Mouse (Mus musculus): ENCODE measurements around the gene Col25a1. TPM values are rescaled to one million over a fixed set of nuclear protein-coding genes. Genes with fewer than 3 reads are reported as not detected.

The Col25a1 gene
- 4.7 and 5.4 TPM in 2 replicates for polyA plus RNA-seq (2014; fragmentation: Nextera tagmentation; extraction: Ambion mirVana)

DNA sequence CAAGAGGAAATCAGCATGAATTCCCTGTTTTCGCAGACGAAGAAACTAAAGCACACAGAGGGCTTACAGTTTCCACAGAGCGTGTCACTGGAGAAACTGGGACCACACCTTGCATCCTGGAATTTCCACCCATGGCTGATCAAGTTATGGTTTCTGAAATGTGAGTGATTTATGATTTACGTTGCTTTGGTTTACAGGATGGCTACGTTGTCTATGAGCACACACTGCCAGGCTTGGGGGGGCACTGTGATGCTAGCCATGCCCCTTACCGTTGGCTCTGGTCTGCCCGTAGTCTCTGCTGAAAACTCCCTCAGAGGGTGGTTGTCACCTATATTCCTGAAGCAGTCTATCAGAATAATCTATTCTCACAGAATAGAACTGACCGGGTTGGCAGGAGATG is at the start of gene Col25a1:
Col25a1 (plus strand) TSS at position 301 of the 400 bp plus-strand sequence.
- H3K4me1 ChIP-seq (replicated peaks; ENCODE audit: control insufficient read depth, insufficient read depth, low read length) = no peaks in the 10 kb centered on the region
- no peak within 1 kb of the TSS for H3K4me2 ChIP-seq (ENCODE audit: low read length)
- no peak within 1 kb of the TSS for H3K4me3 ChIP-seq (ENCODE audit: low read depth, low read length)
- no peak for DNase-seq (ENCODE audit: low spot score)
- no peak for ATAC-seq (replicated peaks; ENCODE audit: low FRiP score, low TSS enrichment, low read depth)
- H3K9ac ChIP-seq (ENCODE audit: low read length) = no peak within 1 kb of the TSS
- H3K27ac ChIP-seq (ENCODE audit: low read depth) = no peak within 1 kb of the TSS
- 75% methylated on average over 8 of the region's 8 CpGs for WGBS
- H3K36me3 ChIP-seq (ENCODE audit: control insufficient read depth, insufficient read depth, low read length) = no peaks in the 10 kb centered on the region
- no peaks in the 10 kb centered on the region for H3K27me3 ChIP-seq (replicated peaks; ENCODE audit: control insufficient read depth, insufficient read depth, low read length)
- no peaks in the 10 kb centered on the region for H3K9me3 ChIP-seq (ENCODE audit: control insufficient read depth, low read length)

DNA sequence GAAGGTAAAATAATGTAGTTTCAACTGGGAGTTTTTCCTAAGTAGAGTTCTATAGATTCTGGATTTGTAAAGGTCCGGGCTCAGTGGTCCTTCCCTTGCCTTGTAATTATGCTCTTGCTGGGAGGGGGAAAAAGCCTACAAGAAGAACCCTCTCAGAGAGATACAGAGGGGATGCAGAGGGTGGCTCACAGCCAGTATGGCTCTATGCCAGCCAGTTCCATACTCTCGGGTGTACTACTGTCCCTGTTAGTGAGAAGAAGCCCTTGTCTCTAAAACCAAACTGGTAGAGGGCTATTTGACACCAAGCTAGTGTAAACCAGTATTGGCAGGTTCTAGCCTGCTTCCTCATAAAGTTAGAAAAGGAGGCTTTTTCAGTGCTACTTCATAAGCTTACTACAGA is 48.0 kb upstream of the Col25a1 start:
- no peaks in the 10 kb centered on the region for H3K36me3 ChIP-seq (ENCODE audit: control insufficient read depth, insufficient read depth, low read length)
- no peak overlapping the region for H3K9ac ChIP-seq (ENCODE audit: low read length)
- no peaks in the 10 kb centered on the region for H3K4me1 ChIP-seq (replicated peaks; ENCODE audit: control insufficient read depth, insufficient read depth, low read length)
- H3K27me3 ChIP-seq (replicated peaks; ENCODE audit: control insufficient read depth, insufficient read depth, low read length) = no peaks in the 10 kb centered on the region
- H3K27ac ChIP-seq (ENCODE audit: low read depth) = no peak overlapping the region
- no peak for DNase-seq (ENCODE audit: low spot score)
- 63% methylated on average over 2 of the region's 2 CpGs for WGBS
- no peak overlapping the region for H3K4me2 ChIP-seq (ENCODE audit: low read length)
- H3K9me3 ChIP-seq (ENCODE audit: control insufficient read depth, low read length) = no peaks in the 10 kb centered on the region
- no peak overlapping the region for H3K4me3 ChIP-seq (ENCODE audit: low read depth, low read length)
- ATAC-seq (replicated peaks; ENCODE audit: low FRiP score, low TSS enrichment, low read depth) = no peak

DNA sequence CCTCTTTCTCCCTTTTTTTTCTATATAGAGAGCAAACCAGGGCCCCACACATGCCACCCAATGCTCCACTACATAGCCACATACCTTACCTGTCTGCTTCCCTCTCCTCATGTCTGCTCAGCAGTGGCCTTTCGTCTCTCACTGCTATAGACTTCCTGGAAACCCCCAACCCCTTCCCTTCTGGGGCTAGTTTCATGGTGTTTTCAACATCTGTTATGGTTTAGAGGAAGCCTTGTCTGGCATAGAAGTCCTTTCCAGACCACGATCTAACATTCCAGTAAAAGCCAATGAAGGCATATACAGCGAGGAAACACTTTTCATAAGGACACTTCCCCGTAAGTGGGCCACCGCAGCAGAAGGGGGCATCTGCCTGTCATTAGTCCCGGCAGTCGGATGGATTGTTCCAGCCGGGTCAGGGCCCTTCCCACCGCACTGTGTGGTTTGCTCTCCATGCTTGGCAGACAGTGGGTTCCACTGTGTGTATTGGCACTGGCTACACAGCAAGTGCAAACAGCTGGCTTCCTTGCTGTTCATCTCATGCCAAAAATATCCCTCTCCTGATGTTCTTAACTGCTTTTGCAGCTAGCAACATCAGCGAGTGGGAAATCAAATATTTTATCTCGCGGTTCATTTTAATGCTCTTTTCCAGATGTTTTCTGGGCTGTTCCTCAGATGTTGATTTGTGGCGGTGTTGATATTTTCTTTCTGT is 44.8 kb upstream of the Col25a1 start:
- ATAC-seq (replicated peaks; ENCODE audit: low FRiP score, low TSS enrichment, low read depth) (no peak), DNase-seq (ENCODE audit: low spot score) (no peak)
- Histone ChIP-seq H3K4me1 (replicated peaks; ENCODE audit: control insufficient read depth, insufficient read depth, low read length) (no peaks in the 10 kb centered on the region), H3K4me2 (ENCODE audit: low read length) (no peak overlapping the region), H3K27me3 (replicated peaks; ENCODE audit: control insufficient read depth, insufficient read depth, low read length) (no peaks in the 10 kb centered on the region), H3K27ac (ENCODE audit: low read depth) (no peak overlapping the region), H3K36me3 (ENCODE audit: control insufficient read depth, insufficient read depth, low read length) (no peaks in the 10 kb centered on the region), H3K9me3 (ENCODE audit: control insufficient read depth, low read length) (no peaks in the 10 kb centered on the region), H3K9ac (ENCODE audit: low read length) (no peak overlapping the region), H3K4me3 (ENCODE audit: low read depth, low read length) (no peak overlapping the region)
- WGBS = 79% methylated on average over 13 of the region's 13 CpGs

DNA sequence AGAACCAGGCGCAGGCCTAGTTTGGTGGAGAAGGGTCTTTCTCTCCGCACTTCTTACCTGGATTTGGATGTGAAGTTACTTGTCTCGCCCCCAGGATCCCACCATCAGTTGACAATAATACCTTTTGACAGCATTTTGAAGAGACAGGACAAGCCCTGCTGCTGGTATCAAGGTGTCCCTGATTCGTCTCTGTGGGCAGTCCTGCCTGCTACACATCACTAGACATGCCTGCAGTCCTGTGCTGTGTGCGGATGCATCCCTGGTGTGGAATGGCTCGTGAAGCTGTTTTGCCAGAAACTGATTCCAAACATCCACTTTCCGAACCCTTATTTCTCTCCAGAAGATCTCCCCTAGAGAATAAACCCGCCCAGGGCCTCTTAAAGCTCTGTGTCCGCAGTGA is 43.8 kb upstream of the Col25a1 start:
- H3K27ac ChIP-seq (ENCODE audit: low read depth) = no peak overlapping the region
- H3K4me2 ChIP-seq (ENCODE audit: low read length) = no peak overlapping the region
- no peaks in the 10 kb centered on the region for H3K9me3 ChIP-seq (ENCODE audit: control insufficient read depth, low read length)
- no peak overlapping the region for H3K9ac ChIP-seq (ENCODE audit: low read length)
- no peaks in the 10 kb centered on the region for H3K4me1 ChIP-seq (replicated peaks; ENCODE audit: control insufficient read depth, insufficient read depth, low read length)
- DNase-seq (ENCODE audit: low spot score) = no peak
- H3K36me3 ChIP-seq (ENCODE audit: control insufficient read depth, insufficient read depth, low read length) = no peaks in the 10 kb centered on the region
- no peak overlapping the region for H3K4me3 ChIP-seq (ENCODE audit: low read depth, low read length)
- 85% methylated on average over 9 of the region's 9 CpGs for WGBS
- ATAC-seq (replicated peaks; ENCODE audit: low FRiP score, low TSS enrichment, low read depth) = no peak
- no peaks in the 10 kb centered on the region for H3K27me3 ChIP-seq (replicated peaks; ENCODE audit: control insufficient read depth, insufficient read depth, low read length)

DNA sequence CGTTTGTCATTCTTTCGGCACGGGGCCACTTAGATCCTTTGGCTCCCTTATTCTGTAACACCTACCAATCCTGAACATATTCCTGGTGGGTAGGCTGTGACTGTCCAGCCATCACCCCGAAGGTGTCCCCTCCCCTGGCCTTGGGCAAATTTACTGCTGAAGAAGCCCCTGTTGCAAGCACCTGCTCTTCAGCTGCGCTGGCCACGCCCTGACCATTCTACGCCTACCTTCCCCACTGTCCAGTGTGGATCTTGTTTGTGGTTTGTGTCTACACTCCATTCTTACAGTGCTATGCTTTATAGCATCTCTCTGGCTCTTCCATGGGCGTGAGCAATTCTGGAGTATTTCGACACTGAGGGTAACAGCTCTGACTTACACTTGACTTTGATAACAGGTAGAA is 42.6 kb upstream of the Col25a1 start:
- Histone ChIP-seq H3K9me3 (ENCODE audit: control insufficient read depth, low read length) (no peaks in the 10 kb centered on the region), H3K4me3 (ENCODE audit: low read depth, low read length) (no peak overlapping the region), H3K9ac (ENCODE audit: low read length) (no peak overlapping the region), H3K27me3 (replicated peaks; ENCODE audit: control insufficient read depth, insufficient read depth, low read length) (no peaks in the 10 kb centered on the region), H3K36me3 (ENCODE audit: control insufficient read depth, insufficient read depth, low read length) (no peaks in the 10 kb centered on the region), H3K27ac (ENCODE audit: low read depth) (no peak overlapping the region), H3K4me2 (ENCODE audit: low read length) (no peak overlapping the region), H3K4me1 (replicated peaks; ENCODE audit: control insufficient read depth, insufficient read depth, low read length) (no peaks in the 10 kb centered on the region)
- no peak for ATAC-seq (replicated peaks; ENCODE audit: low FRiP score, low TSS enrichment, low read depth)
- DNase-seq (ENCODE audit: low spot score) = no peak
- WGBS = 93% methylated on average over 9 of the region's 9 CpGs

DNA sequence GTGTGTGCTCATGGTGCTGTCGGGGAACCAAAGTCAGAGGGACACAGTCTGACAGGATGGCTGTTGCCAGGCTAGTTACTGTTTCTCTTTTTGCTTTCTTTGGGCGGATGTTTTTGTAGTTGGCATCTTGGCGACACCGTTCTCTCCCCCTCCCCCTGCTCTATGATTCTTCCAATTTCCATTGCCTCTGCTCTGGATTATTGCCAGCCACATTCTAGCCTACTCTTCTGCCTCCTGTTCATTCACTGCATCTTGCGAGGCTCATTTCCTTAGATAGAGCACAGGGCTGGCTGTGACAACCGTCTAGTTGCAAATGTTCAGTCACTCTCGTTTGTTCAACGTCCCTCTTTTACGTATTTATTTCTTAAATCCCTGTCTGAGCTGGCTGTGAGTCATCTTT is 40.8 kb upstream of the Col25a1 start:
- no peak overlapping the region for H3K4me3 ChIP-seq (ENCODE audit: low read depth, low read length)
- no peaks in the 10 kb centered on the region for H3K36me3 ChIP-seq (ENCODE audit: control insufficient read depth, insufficient read depth, low read length)
- H3K9ac ChIP-seq (ENCODE audit: low read length) = no peak overlapping the region
- H3K4me1 ChIP-seq (replicated peaks; ENCODE audit: control insufficient read depth, insufficient read depth, low read length) = no peaks in the 10 kb centered on the region
- no peaks in the 10 kb centered on the region for H3K27me3 ChIP-seq (replicated peaks; ENCODE audit: control insufficient read depth, insufficient read depth, low read length)
- no peak for DNase-seq (ENCODE audit: low spot score)
- no peak for ATAC-seq (replicated peaks; ENCODE audit: low FRiP score, low TSS enrichment, low read depth)
- no peak overlapping the region for H3K4me2 ChIP-seq (ENCODE audit: low read length)
- H3K9me3 ChIP-seq (ENCODE audit: control insufficient read depth, low read length) = no peaks in the 10 kb centered on the region
- 80% methylated on average over 9 of the region's 9 CpGs for WGBS
- no peak overlapping the region for H3K27ac ChIP-seq (ENCODE audit: low read depth)

DNA sequence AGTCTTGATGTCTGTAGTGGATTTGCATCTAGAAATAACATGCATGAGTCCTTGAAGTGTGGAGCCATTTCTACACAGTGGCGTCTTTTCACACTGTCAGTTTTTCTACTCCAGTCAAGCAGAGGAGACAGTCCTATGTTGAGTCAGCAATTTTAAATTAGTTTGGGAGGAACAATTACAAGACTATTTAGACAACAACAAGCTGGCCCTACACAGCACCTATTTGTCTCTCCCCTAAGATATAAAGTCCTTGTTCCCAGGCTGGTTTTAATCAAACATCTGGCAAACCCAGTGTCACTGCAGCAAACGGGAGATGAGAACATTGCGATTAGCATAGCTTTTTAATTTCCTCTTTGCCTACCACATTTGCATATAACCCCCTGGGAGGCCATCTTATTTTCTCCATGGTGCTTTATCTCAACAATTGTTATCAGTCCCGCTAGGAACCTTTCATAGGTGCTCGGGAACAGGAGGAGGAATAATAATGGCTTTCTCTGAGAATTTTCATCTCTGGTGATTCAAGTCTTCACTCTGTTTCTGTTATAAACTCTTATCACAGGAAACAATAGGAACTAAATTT is 37.1 kb upstream of the Col25a1 start:
- no peaks in the 10 kb centered on the region for H3K9me3 ChIP-seq (ENCODE audit: control insufficient read depth, low read length)
- H3K27me3 ChIP-seq (replicated peaks; ENCODE audit: control insufficient read depth, insufficient read depth, low read length) = no peaks in the 10 kb centered on the region
- H3K4me2 ChIP-seq (ENCODE audit: low read length) = no peak overlapping the region
- H3K36me3 ChIP-seq (ENCODE audit: control insufficient read depth, insufficient read depth, low read length) = no peaks in the 10 kb centered on the region
- no peak overlapping the region for H3K27ac ChIP-seq (ENCODE audit: low read depth)
- no peak for ATAC-seq (replicated peaks; ENCODE audit: low FRiP score, low TSS enrichment, low read depth)
- no peak overlapping the region for H3K4me3 ChIP-seq (ENCODE audit: low read depth, low read length)
- DNase-seq (ENCODE audit: low spot score) = no peak
- 83% methylated on average over 5 of the region's 5 CpGs for WGBS
- no peaks in the 10 kb centered on the region for H3K4me1 ChIP-seq (replicated peaks; ENCODE audit: control insufficient read depth, insufficient read depth, low read length)
- no peak overlapping the region for H3K9ac ChIP-seq (ENCODE audit: low read length)

DNA sequence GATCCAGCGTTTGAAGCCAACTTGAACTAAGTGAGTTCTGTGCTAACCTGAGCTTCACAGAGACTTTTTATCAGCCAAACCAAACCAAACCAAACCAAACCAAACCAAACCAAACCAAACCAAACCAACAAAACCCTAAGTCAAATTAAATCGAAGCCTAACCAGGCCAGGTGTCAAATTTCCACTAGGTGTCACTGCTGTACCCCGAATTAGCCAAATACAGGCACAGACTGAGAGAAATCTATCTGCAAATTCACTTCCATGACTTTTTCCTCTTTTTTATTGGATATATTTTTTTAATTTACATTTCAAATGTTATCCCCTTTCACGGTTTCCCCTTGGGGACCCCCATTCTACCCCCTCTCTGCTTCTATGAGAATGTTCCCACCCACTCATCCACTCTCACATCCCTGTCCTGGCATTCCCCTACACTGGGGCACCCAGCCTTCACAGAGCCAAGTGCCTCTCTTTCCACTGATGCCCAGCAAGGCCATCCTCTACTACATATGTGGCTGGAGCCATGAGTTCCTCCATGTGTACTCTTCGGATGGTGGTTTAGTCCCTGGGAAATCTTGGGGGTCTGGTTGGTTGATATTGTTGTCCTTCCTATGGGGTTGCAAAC is 36.0 kb upstream of the Col25a1 start:
- no peak for DNase-seq (ENCODE audit: low spot score)
- Histone ChIP-seq H3K4me2 (ENCODE audit: low read length) (no peak overlapping the region), H3K9ac (ENCODE audit: low read length) (no peak overlapping the region), H3K27ac (ENCODE audit: low read depth) (no peak overlapping the region), H3K4me1 (replicated peaks; ENCODE audit: control insufficient read depth, insufficient read depth, low read length) (no peaks in the 10 kb centered on the region), H3K27me3 (replicated peaks; ENCODE audit: control insufficient read depth, insufficient read depth, low read length) (no peaks in the 10 kb centered on the region), H3K36me3 (ENCODE audit: control insufficient read depth, insufficient read depth, low read length) (no peaks in the 10 kb centered on the region), H3K9me3 (ENCODE audit: control insufficient read depth, low read length) (no peaks in the 10 kb centered on the region), H3K4me3 (ENCODE audit: low read depth, low read length) (no peak overlapping the region)
- 35% methylated on average over 5 of the region's 5 CpGs for WGBS
- ATAC-seq (replicated peaks; ENCODE audit: low FRiP score, low TSS enrichment, low read depth) = no peak

DNA sequence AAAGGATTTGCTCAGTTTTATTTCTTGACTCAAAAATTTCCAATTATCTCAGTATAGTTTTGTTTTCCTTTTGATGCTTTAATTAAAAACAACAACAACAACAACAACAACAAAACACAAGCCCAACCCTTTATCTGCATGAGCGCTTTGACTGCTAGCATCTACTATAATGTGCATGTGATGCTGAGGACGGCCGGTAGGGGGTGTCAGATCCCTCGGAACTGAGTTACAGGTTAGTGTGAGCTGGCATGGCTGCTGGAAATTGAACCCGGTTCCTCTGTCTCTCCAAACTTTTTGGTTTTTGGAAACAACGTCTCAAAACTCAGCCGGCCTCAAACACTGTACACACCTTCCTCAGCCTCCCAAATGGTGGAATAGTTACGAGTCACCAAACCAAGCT is 27.8 kb upstream of the Col25a1 start:
- Histone ChIP-seq H3K27ac (ENCODE audit: low read depth) (no peak overlapping the region), H3K4me2 (ENCODE audit: low read length) (no peak overlapping the region), H3K27me3 (replicated peaks; ENCODE audit: control insufficient read depth, insufficient read depth, low read length) (no peaks in the 10 kb centered on the region), H3K36me3 (ENCODE audit: control insufficient read depth, insufficient read depth, low read length) (no peaks in the 10 kb centered on the region), H3K4me3 (ENCODE audit: low read depth, low read length) (no peak overlapping the region), H3K9ac (ENCODE audit: low read length) (no peak overlapping the region), H3K9me3 (ENCODE audit: control insufficient read depth, low read length) (no peaks in the 10 kb centered on the region), H3K4me1 (replicated peaks; ENCODE audit: control insufficient read depth, insufficient read depth, low read length) (no peaks in the 10 kb centered on the region)
- DNase-seq (ENCODE audit: low spot score) = no peak
- WGBS = 79% methylated on average over 8 of the region's 8 CpGs
- ATAC-seq (replicated peaks; ENCODE audit: low FRiP score, low TSS enrichment, low read depth) = no peak
